Mouse (Mus musculus): ENCODE results near the gene Sun2. TPM values are rescaled to one million over a fixed set of nuclear protein-coding genes. Genes with fewer than 3 reads are reported as not detected.

Gene Sun2
- polyA plus RNA-seq, 1 experiment: 31.5 TPM

GRCm38 (mm10) chr15:79727840-79728239 lies 14.5 kb downstream of the Sun2 start:
- TF ChIP-seq CTCF (conservative IDR thresholded peaks at IDR 0.05; ENCODE audit: insufficient read depth, insufficient read length, low read depth, low read length): no peak
- no peak for TF ChIP-seq POLR2A (IDR thresholded peaks at IDR 0.05; ENCODE audit: low read depth, low read length)
- 95% methylated on average over 6 of the region's 6 CpGs for WGBS
- no peaks in the 10 kb centered on the region for H3K36me3 ChIP-seq (ENCODE audit: control insufficient read depth, insufficient read depth, low read length)

GRCm38 (mm10) chr15:79725190-79725789 lies 17.0 kb downstream of the Sun2 start:
- no peak for DNase-seq
- TF ChIP-seq CTCF (conservative IDR thresholded peaks at IDR 0.05; ENCODE audit: insufficient read depth, insufficient read length, low read depth, low read length) (no peak), POLR2A (IDR thresholded peaks at IDR 0.05; ENCODE audit: low read depth, low read length) (no peak)
- no peak overlapping the region for H3K27ac ChIP-seq (ENCODE audit: insufficient read depth, low read depth, low read length)
- no peaks in the 10 kb centered on the region for H3K27me3 ChIP-seq (replicated peaks; ENCODE audit: control insufficient read depth, insufficient read depth, low read length)
- H3K4me3 ChIP-seq (ENCODE audit: insufficient read depth, low read depth, low read length): no peak overlapping the region
- 84% methylated on average over 11 of the region's 11 CpGs for WGBS
- H3K4me1 ChIP-seq (ENCODE audit: control insufficient read depth, insufficient read depth, low read length): no peaks in the 10 kb centered on the region
- H3K36me3 ChIP-seq (ENCODE audit: control insufficient read depth, insufficient read depth, low read length): no peaks in the 10 kb centered on the region

More at GRCm38 (mm10) chr15:79727840-79728239, 14.5 kb downstream of the Sun2 start:
- Histone ChIP-seq H3K27ac (ENCODE audit: insufficient read depth, low read depth, low read length) (no peak overlapping the region), H3K4me3 (ENCODE audit: insufficient read depth, low read depth, low read length) (no peak overlapping the region), H3K4me1 (ENCODE audit: control insufficient read depth, insufficient read depth, low read length) (no peaks in the 10 kb centered on the region), H3K27me3 (replicated peaks; ENCODE audit: control insufficient read depth, insufficient read depth, low read length) (no peaks in the 10 kb centered on the region)
- DNase-seq: no peak

GRCm38 (mm10) chr15:79723439-79723838 lies 18.9 kb downstream of the Sun2 start:
- DNase-seq: peak; percentile 70
- H3K36me3 ChIP-seq (ENCODE audit: control insufficient read depth, insufficient read depth, low read length): no peaks in the 10 kb centered on the region; the same call in 1 of the 2 replicates
- WGBS: 40% methylated on average over 1 of the region's 1 CpGs

GRCm38 (mm10) chr15:79720796-79721195 lies 21.5 kb downstream of the Sun2 start:
- 65% methylated on average over 4 of the region's 4 CpGs for WGBS
- Histone ChIP-seq H3K36me3 (ENCODE audit: control insufficient read depth, insufficient read depth, low read length) (no peaks in the 10 kb centered on the region; the same call in 1 of the 2 replicates), H3K27ac (ENCODE audit: insufficient read depth, low read depth, low read length) (no peak overlapping the region), H3K27me3 (replicated peaks; ENCODE audit: control insufficient read depth, insufficient read depth, low read length) (no peaks in the 10 kb centered on the region), H3K4me1 (ENCODE audit: control insufficient read depth, insufficient read depth, low read length) (no peaks in the 10 kb centered on the region), H3K4me3 (ENCODE audit: insufficient read depth, low read depth, low read length) (no peak overlapping the region)
- DNase-seq: no peak
- TF ChIP-seq CTCF (conservative IDR thresholded peaks at IDR 0.05; ENCODE audit: insufficient read depth, insufficient read length, low read depth, low read length): no peak
- TF ChIP-seq POLR2A (IDR thresholded peaks at IDR 0.05; ENCODE audit: low read depth, low read length): no peak

More at GRCm38 (mm10) chr15:79723439-79723838, 18.9 kb downstream of the Sun2 start:
- Histone ChIP-seq H3K4me3 (ENCODE audit: insufficient read depth, low read depth, low read length) (no peak overlapping the region), H3K4me1 (ENCODE audit: control insufficient read depth, insufficient read depth, low read length) (no peaks in the 10 kb centered on the region), H3K27me3 (replicated peaks; ENCODE audit: control insufficient read depth, insufficient read depth, low read length) (no peaks in the 10 kb centered on the region), H3K27ac (ENCODE audit: insufficient read depth, low read depth, low read length) (no peak overlapping the region)
- TF ChIP-seq CTCF (conservative IDR thresholded peaks at IDR 0.05; ENCODE audit: insufficient read depth, insufficient read length, low read depth, low read length) (peak; percentile 87), POLR2A (IDR thresholded peaks at IDR 0.05; ENCODE audit: low read depth, low read length) (no peak)

- no peak overlapping the region for H3K27ac ChIP-seq (ENCODE audit: insufficient read depth, low read depth, low read length)
- no peaks in the 10 kb centered on the region for H3K27me3 ChIP-seq (replicated peaks; ENCODE audit: control insufficient read depth, insufficient read depth, low read length)
- no peaks in the 10 kb centered on the region for H3K4me1 ChIP-seq (ENCODE audit: control insufficient read depth, insufficient read depth, low read length)
- TF ChIP-seq CTCF (conservative IDR thresholded peaks at IDR 0.05; ENCODE audit: insufficient read depth, insufficient read length, low read depth, low read length) (no peak), POLR2A (IDR thresholded peaks at IDR 0.05; ENCODE audit: low read depth, low read length) (no peak)
- H3K36me3 ChIP-seq (ENCODE audit: control insufficient read depth, insufficient read depth, low read length): no peaks in the 10 kb centered on the region; the same call in 1 of the 2 replicates
- DNase-seq: no peak
- H3K4me3 ChIP-seq (ENCODE audit: insufficient read depth, low read depth, low read length): no peak overlapping the region
- WGBS: 90% methylated on average over 8 of the region's 8 CpGs
These were observed 22.1 kb downstream of the Sun2 start for GRCm38 (mm10) chr15:79720267-79720666.

DNA sequence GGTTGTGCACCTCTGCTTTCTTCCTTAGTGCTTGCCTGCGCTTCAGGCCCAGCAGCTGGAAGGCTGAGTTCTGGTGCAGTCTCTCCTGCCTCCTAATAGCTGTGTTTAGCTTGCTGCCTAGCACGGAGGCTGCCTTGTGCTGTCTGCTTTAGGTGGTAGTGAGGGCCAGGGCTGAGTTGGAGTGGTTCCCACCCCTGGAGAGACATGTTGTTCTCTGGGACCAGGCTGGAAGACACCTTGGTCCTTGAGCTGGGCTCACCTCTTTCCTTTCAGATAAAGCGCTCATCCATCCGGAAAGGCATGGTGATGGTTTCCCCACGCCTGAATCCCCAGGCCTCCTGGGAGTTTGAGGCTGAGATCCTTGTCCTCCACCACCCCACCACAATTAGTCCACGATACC lies 25.6 kb downstream of the Sun2 start:
- H3K36me3 ChIP-seq (ENCODE audit: control insufficient read depth, insufficient read depth, low read length): no peaks in the 10 kb centered on the region; the same call in 1 of the 2 replicates
- H3K27me3 ChIP-seq (replicated peaks; ENCODE audit: control insufficient read depth, insufficient read depth, low read length): no peaks in the 10 kb centered on the region
- H3K4me3 ChIP-seq (ENCODE audit: insufficient read depth, low read depth, low read length): no peak overlapping the region
- H3K27ac ChIP-seq (ENCODE audit: insufficient read depth, low read depth, low read length): no peak overlapping the region
- H3K4me1 ChIP-seq (ENCODE audit: control insufficient read depth, insufficient read depth, low read length): no peaks in the 10 kb centered on the region
- no peak for DNase-seq
- TF ChIP-seq POLR2A (IDR thresholded peaks at IDR 0.05; ENCODE audit: low read depth, low read length): no peak
- WGBS: 92% methylated on average over 6 of the region's 6 CpGs

DNA sequence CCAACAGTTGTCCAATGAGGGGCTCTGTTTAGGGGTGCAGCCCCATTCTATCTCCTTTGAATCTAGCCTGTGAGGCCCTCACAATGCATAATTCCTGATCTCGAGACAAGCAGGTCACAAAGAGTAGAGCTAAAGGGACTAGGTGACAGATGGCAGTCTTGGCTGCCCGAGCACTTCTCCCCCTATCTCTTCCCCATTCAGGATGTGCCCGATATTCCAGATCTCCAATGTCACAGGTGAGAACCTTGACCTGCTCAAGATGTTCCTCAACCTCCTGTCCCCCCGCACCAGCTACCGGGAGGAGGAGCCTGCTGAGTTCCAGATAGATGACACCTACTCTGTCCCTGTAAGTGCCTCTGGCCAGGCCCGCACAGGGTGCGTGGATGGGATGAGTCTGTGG lies 26.7 kb downstream of the Sun2 start:
- no peak overlapping the region for H3K4me3 ChIP-seq (ENCODE audit: insufficient read depth, low read depth, low read length)
- no peak for TF ChIP-seq POLR2A (IDR thresholded peaks at IDR 0.05; ENCODE audit: low read depth, low read length)
- no peak for TF ChIP-seq CTCF (conservative IDR thresholded peaks at IDR 0.05; ENCODE audit: insufficient read depth, insufficient read length, low read depth, low read length)
- H3K27ac ChIP-seq (ENCODE audit: insufficient read depth, low read depth, low read length): no peak overlapping the region
- no peaks in the 10 kb centered on the region for H3K27me3 ChIP-seq (replicated peaks; ENCODE audit: control insufficient read depth, insufficient read depth, low read length)
- no peak for DNase-seq
- WGBS: 94% methylated on average over 7 of the region's 7 CpGs
- H3K36me3 ChIP-seq (ENCODE audit: control insufficient read depth, insufficient read depth, low read length): no peaks in the 10 kb centered on the region; the same call in 1 of the 2 replicates
- H3K4me1 ChIP-seq (ENCODE audit: control insufficient read depth, insufficient read depth, low read length): no peaks in the 10 kb centered on the region
